Mouse (Mus musculus) gastrocnemius, adult 8-10 months (tissue): Measurements from ENCODE around the gene Tspear. TPM values are rescaled to one million over a fixed set of nuclear protein-coding genes. Genes with fewer than 3 reads are reported as not detected.

Experiments used
- microRNA-seq: library from miRNA; unstranded; fragments of <30 nt; microRNA quantifications from one replicate; pipeline ENCODE4 v1.2.0, GENCODE M21; 2022
- total RNA-seq, 4 experiments: library from RNA; stranded (reverse); gene quantifications; 2 replicates each; pipeline ENCODE4 v1.2.4; 2022

Tspear gene
- total RNA-seq, 4 experiments from 2014 or later: not detected

Small RNA genes within 50 kb of the gene (microRNA-seq; reads per million reads assigned to microRNA genes)
- 23.3 reads per million, percentile 23 among the genes with 10 or more reads in this experiment for gene Mir1930

Other genes starting within 250 kb of the Tspear start
- 1 to 10 TPM; 4.4 to 7.3 (median 5.9) TPM for gene Fam207a, start 170.8 kb upstream of the Tspear start, total RNA-seq
- under 1 TPM; 0.48 to 0.99 (median 0.88) TPM for gene Itgb2, start 156.3 kb upstream of the Tspear start, total RNA-seq
- gene Pttg1ip, start 104.8 kb upstream of the Tspear start, total RNA-seq: 10 to 100 TPM; 15.4 to 30.1 (median 25.8) TPM
- gene Sumo3, start 80.5 kb upstream of the Tspear start, total RNA-seq: 10 to 100 TPM; 38.7 to 59.9 (median 41.6) TPM
- gene Gm49325, start 80.4 kb upstream of the Tspear start, total RNA-seq: 10 to 100 TPM in 2 of 4 experiments, 1 to 10 TPM in 2; 5.7 to 18.3 (median 11.6) TPM
- gene Ube2g2, start 64.3 kb upstream of the Tspear start, total RNA-seq: 100 to 1,000 TPM in 2 of 4 experiments, 10 to 100 TPM in 2; 81.6 to 141 (median 104) TPM
- gene Gm19402, start 4.2 kb downstream of the Tspear start, total RNA-seq: not detected
- gene Gm9508, start 10.7 kb downstream of the Tspear start, total RNA-seq: not detected
- not detected for gene Gm10272, start 20.1 kb downstream of the Tspear start, total RNA-seq
- gene Gm10024, start 24.9 kb downstream of the Tspear start, total RNA-seq: not detected
- gene Gm10142, start 29.2 kb downstream of the Tspear start, total RNA-seq: not detected
- not detected for gene Krtap12-1, start 34.0 kb downstream of the Tspear start, total RNA-seq
- not detected for gene Gm10100, start 39.9 kb downstream of the Tspear start, total RNA-seq
- not detected for gene Gm18596, start 56.1 kb downstream of the Tspear start, total RNA-seq
- not detected for gene Gm9736, start 64.8 kb downstream of the Tspear start, total RNA-seq
- not detected for gene Gm3233, start 73.1 kb downstream of the Tspear start, total RNA-seq
- not detected for gene Gm3238, start 84.8 kb downstream of the Tspear start, total RNA-seq
- not detected for gene Gm7138, start 90.4 kb downstream of the Tspear start, total RNA-seq
- not detected for gene Gm3250, start 96.0 kb downstream of the Tspear start, total RNA-seq
- gene Gm7137, start 101.6 kb downstream of the Tspear start, total RNA-seq: not detected
- not detected for gene Gm9639, start 108.5 kb downstream of the Tspear start, total RNA-seq
- gene Gm19668, start 112.6 kb downstream of the Tspear start, total RNA-seq: not detected
- gene Gm9507, start 125.3 kb downstream of the Tspear start, total RNA-seq: not detected
- not detected for gene Gm2696, start 128.1 kb downstream of the Tspear start, total RNA-seq
- not detected for gene Krtap10-4, start 140.5 kb downstream of the Tspear start, total RNA-seq
- not detected for gene Krtap10-10, start 149.4 kb downstream of the Tspear start, total RNA-seq
- not detected for gene Gm36176, start 160.2 kb downstream of the Tspear start, total RNA-seq
- not detected for gene Gm10318, start 166.3 kb downstream of the Tspear start, total RNA-seq
- not detected for gene Gm3285, start 175.4 kb downstream of the Tspear start, total RNA-seq
- under 1 TPM; 0.07 to 0.49 (median 0.08) TPM for gene Lrrc3, start 216.0 kb downstream of the Tspear start, total RNA-seq